Mouse (Mus musculus) WW6 (cell line): Measurements from ENCODE around the gene Arhgap15.

Experiments
- DNase-seq: peaks from one replicate; pipeline ENCODE4 v3.0.0-alpha.2; 2013; ENCODE audit warnings: low read depth, low spot score

Arhgap15 gene

DNA sequence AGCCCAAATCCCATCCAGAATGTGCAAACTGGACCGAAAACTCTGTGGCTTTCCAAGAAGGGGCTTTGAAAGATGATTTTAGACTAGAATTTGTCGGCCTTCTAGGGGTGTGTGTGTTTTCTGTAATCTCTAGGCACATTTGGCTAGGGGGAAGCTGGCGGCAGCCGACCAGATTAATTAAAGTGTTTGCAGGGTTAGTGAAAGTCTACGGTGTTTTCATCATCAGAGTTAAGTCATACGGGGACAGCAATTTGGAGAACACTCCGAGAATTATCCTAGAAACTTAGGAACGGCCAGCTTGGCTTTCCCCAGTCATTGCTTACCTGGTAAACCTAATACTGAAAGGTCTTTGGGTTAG, 356.6 kb downstream of the Arhgap15 start:
- no peak for DNase-seq

DNA sequence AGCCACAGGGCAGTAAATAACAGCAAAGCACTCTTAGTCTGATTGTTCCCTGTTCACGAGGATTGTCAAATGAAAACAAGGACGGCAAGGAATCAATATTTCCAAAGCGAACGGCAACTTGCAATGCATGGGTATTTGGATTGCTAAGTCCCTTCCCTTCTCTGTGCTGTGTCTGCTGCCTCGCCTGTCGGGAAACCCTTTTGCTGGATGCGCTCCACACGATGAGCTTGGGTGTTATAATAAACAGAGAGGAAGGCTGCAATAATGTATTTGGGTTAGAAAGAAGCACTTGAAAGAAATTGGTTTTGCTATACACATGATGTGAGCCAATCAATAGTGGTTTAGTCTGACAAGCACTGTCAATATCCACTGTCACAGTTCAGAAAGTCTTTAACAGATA, 357.7 kb downstream of the Arhgap15 start:
- no peak for DNase-seq

DNA sequence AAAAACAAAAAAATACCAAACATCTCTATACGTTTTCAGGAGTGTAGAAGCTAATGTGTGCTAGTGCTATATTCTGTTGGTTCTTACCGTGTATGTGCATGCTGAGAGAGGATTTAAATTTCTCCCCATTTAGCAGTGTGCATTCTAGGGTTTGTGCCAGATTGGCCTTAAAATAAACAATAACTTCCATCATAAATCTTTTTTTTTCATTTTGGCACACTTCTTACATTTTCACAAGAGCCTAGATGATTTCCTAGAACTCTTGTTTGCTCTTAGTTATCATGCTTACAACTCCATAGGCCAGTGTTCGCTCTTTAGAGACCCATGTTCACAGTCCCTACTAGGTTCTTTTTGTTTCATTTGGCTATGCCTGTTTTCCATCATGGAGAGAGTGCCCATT, 362.7 kb downstream of the Arhgap15 start:
- DNase-seq, result no peak

DNA sequence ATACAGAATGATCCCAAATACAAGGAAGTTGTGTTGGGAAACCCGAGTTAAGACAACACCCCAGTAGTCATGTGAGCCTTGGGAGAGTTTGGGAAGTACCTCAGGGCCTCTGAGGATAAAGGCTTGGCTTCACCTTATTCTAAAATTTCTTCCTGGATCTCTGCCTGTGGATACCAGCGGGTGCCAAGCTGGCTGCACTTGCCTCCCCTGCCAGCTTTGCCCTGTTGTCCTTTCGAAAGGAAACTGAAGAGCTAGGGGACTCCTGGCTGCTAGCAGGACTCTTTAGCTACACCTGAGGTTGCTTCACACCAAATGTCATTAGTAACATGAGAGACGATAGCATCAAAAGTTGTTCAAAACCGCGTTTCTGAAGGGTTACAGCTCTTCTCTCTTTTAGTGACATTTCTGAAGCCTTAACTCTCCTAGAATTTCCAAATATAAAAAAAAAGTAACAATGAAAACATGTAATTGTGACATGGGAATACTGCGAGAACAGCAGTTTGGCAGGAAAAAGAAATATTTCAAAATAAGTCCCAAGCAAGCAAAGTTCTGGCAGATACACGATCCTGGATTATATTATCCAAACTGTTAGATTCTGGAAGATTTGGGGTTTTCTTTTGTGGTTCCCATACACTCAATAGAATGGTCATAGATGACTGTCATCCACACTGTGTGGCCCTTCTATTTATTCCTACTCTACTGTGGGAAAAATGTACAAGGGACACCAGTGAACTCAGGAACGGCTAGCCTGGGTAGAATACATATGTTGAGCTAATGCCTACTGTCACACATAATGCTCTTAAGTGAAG, 364.6 kb downstream of the Arhgap15 start:
- DNase-seq, result no peak

DNA sequence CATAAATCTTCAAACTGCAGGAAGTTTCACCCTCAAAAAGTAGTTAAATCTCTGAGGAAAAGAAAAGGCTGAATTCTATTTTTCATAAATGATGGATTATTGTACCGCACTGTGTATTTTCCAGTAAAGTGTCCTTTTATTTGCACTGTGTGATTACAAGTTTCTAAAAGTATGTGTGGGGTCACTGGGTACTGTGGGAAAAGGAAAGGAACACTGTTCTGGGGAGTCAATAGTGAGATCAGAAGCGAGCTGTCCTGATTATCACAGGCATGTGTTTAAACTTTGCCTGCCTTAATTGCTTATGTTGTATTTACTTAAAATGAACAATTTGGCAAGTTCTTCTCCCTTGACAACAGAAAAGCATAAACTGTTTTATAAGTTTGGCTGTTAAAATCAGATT, 365.7 kb downstream of the Arhgap15 start:
- no peak for DNase-seq

DNA sequence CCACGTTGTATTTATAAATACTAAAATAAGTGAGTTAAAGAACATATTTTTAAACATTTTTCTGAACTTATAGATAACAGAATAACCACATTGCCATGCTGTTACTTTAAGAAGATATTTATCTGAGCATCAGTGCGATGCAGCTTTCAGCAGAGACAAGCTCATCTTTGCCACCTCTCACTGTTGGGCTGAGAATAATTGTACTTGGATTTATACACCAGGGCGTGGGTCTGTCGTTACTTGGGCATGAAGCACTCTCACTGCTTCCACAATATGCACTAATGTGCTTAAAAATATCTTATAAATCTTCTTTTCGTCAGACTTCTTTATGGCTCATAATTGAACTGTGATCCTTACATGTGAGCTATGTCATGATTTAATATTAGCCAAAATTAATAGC, 372.5 kb downstream of the Arhgap15 start:
- no peak for DNase-seq

DNA sequence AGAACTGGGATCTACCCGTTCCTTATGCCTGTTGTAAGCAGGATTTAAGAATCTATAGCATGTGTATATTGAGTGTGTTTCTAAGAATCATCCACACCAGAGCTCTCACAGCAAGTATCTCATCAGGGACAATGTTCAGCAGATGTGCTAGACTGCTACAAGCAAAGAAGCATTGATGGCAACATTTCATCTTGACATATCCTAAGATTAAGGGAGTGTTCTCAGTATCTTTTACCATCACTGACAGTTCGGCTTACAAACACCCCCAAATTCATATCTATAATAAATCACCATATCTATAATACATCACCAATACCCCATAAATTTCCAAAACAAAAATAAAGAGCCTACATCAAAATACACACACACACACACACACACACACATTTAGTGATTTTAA, 374.6 kb downstream of the Arhgap15 start:
- no peak for DNase-seq

DNA sequence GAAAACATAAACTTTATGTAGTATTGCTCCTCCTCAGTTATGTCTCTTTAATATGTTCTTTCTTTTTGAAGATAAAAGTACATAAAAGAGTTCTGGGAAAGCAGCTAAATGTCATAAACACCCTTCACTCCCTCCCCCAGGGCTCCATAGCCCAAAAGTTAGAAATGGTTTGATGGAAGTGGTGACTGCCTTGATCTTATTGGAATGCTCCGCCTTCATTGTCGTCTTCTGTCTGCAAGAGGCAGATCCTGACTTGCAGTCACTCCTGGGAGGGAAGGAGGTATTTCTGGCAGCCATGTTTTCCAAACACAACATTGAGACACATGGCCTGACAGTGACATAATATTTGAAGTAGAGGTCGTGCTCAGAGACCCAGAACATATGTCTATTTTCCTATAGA, 375.5 kb downstream of the Arhgap15 start:
- DNase-seq, result no peak

DNA sequence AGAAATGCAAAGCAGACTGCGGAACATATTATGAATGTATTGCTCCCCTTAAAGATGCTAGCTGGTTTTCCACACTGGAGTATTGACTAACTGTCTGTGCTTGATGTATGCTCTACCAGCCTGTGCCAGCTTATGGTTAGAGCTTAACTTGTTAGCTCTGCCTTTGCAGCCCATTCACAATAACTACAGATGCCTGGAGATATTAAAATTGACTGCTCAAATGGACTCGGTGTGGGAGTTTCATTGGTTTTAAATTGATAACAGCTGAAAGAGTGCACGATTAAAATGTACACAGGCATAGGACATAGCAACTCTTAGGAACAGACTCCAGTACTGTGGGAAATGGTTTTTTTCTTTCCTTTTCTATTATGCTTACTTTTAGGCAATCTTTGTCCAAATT, 376.1 kb downstream of the Arhgap15 start:
- DNase-seq, result no peak

DNA sequence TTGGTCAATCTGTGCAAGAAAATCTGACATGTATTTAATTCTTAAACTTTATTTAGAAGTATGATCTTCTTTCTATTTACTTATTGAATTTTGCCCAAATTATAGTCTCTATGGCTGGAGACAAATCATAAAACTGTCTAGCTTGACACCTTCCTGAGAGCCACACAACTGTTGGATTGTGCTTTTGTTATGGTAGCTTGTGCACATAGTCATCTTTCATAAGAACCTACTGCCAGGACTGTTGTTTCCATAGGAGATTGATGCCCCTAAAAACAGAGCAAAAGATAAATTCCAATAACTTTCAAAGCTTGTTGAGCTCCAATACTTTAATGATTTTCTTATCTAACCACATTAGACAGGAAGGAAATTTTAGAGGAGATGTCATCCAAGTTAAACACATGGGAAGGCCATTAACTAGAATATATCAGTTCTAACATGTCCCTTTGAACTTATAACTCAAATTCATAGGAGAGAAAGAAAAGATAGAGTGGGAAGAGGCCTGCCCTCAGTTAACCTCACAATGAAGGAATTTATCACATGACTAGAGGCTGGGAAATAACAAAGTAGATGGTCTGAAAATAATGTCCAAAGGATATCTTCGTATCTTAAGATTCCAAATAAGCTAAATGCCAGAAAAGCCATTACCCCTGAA, 377.5 kb downstream of the Arhgap15 start:
- DNase-seq, result no peak

DNA sequence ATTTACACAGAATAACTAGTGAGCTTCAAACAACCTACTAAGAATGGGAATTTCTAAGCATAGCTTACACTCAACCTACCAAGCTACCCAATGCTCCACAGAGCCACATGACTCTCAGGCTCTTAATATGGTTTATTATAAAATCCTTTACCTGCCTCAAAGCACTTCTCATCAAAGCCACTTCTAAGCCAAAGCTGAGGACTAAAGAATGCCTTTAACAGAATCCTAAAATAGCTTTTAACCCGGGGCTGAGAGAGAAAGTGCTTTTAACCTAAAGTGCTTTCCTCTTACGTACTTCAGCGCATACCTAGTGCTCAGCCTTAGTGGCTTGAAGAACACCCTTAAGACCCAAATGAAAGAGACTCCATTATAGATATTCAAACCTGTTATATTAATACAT, 380.9 kb downstream of the Arhgap15 start:
- no peak for DNase-seq

DNA sequence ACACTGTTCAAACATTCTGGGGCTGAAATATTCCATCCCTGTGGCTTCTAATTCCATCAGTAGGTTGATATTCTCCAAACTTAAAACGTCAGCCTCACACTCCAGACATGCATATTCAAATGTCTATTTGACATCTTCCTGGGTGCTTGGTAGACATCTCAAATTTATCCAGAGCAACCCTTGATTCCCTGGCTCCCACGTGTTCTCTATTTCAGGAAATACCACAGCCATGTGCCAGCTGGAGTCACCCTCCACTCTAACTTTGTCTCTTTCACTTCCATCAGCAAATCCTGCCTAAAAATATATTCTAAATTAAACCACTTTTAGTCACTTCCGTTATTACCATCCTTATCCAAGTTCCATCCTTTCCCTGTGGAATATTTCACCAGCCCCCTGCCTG, 382.6 kb downstream of the Arhgap15 start:
- DNase-seq, result no peak

DNA sequence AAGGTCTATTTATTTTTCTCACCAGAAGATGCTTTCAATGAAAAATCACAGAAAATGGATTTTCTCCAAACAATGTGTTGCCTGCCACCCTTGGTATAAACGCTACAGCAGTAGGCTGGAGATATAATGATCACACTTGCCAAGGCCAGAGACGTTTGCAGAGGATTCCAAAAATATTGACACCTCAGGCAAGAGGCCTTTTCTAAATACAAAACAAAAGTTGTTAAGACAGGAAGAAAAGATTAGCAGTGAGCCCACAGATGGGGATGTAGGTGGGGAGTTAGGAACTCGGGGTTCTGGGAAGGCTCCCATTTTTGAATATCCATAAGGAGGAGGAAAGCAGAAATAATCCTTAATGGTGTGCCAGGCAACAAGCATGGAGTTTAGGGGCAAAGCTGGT, 386.2 kb downstream of the Arhgap15 start:
- DNase-seq, result no peak

DNA sequence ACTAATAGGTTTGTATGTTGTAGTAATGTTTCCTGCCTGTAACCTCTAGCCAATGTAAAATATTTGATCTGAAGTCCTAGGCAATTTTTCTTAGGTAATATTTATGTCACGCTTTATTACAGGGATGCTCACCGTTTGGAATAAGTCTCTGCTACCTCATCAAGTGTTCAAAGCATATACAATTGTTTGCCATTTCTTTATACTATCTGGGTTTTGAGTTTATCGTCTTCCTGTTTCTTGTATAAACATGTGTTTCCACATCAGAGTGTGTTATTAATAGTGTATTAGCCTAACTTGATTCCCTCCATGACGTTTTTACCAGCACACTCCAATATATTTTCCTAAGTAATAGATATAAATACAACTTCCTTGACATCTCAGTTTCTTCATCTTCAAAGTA, 391.8 kb downstream of the Arhgap15 start:
- no peak for DNase-seq

DNA sequence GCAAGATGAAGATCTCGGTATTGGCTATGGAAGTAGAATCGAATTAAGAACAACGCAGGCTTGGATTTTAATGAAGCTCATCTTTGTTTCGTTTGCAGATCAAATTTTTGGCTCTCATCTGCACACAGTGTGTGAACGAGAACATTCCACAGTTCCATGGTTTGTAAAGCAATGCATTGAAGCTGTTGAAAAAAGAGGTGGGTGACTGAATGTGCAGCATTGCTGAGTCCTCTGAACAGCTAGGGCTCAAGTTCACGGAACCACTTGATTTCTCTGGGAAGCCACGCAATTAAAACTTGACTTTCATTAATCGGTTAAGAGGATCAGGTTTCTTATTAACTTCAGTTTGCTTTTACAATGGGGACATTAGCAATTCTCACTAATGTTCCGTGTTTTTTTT, 393.5 kb downstream of the Arhgap15 start:
- DNase-seq, result no peak

DNA sequence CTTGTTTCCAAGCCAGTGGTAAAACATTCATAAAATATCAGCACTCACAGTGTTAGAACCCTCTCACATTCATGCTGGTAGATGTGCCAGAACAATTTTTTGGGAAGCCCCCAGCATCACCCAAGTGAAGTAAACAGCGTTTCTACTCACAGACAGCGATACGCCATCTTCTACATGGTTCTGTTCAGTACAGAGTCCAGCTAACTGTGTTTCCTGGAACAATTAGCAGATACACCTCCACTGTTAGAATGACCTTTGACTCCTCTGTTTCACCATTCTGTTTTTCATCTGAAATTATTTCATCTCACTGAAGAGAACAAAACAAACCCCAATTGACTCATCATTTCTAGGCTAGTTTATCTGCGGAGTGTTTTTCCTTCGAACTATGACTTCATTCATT, 394.0 kb downstream of the Arhgap15 start:
- no peak for DNase-seq

DNA sequence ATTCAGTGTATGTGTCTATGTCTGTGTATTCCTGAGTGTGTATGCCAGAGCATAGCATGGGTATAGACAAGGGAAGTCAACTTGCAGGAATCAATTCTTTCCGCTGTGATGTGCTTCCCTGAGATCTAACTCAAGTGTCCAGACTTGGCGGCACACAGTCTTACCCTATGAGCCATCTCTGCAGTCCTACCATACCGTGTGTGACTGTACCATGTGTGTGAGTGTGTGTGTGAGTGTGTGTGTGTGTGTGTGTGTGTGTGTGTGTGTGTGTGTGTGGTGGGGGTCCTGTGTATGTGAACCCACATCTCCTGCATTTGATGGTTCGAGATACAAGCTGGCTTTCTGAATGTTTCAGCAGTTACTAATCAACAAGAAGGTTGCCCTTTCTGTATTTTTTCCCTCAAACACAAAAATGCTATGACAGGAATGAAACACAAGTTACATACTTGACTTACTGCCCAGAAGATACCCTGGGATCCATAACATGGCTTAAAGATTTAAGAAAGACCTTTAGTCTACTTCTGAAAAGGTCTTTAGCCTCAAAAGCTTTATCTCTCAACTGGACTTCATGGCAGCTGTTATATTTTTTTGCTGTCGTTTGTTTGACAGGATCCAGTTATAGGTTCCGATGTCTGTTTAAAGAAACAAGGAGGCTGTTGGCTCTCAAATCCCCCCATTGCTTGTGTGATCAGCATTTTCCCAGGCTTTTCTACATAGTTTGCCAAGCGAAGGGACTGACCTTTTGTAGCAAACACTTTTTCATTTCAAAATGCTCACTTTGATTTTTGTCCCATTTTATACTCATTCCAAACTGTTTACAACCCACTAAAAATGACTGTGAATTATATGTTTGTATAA, 397.7 kb downstream of the Arhgap15 start:
- no peak for DNase-seq

DNA sequence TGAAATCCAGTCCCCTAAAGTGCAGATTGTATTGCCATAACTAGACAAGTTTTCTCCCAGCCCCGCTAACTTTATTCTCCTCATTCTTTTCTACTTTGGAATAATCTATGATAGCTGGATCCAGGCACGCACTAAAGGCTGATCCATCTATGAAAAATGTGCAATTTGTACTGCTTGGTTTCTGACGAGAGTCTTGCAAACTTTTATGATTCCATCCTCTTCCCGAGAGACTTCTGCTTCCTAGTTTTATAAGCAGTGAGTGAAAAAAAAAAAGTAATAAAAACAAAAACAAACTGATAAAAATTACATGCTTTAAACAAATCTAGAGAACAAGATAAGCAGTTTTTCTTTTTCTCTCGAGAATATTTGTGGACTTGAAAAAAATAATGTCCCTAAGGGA, 398.9 kb downstream of the Arhgap15 start:
- no peak for DNase-seq

DNA sequence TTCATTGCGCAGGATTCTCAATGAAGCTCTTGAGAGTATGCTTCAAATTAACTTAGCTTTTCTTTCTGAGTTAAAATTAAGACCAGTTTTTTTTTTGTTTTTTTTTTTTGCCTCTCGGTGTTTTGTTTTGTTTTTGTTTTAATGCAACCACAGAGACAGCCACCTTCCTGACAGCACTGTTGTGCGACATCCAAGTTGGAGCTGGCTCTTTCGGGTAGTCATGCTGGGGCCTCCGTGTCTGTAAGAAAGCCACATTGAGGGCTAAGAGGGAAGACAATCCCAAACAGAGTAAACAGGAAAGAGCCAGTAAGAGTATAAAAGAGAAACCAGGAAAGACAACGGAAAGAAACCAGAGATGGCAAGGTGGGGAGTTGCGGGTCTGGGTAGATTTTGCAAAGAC, 399.3 kb downstream of the Arhgap15 start:
- DNase-seq, result no peak

DNA sequence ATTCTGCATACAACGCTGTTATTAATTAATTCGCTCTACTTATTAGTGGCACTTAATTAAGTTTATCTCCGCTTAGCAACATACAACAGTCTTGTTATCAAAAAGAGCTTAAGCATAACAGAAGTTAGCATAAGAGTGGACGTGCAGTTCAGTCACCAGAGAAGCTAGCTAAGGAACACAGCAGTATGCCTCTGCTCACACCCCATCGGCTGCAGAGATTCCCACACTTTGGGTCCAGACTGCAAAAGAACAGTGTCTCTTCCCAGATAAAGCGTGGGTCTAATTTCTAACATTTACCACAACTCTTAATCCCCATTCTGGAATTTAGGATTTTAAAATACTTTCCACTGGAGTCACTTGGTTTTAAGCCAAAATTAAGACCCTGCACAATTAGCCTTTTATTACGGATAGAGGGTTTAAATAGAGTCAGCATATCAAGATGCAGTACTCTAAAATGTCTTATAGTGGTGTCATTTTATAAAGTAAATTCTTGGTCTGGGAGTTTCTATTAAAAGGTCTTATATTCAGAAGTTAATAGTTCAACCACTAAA, 400.0 kb downstream of the Arhgap15 start:
- DNase-seq, result no peak

DNA sequence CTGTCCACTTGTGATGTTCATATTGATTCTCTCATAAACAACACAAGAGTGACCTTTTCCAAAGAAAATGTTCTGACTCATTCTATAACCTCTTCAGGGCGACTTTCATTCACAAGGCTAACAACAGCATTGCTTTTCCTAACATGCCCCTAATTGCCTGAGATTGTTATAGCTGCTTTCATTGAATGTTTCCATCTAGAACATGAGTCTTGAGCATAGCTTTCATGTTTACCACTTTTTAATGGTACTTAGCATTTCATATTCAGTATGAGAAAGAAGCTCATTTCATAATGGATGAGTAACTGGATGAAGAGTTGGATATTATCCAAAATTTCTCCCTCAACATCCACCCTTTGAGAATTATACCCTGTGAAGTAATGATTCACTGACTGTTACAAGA, 403.7 kb downstream of the Arhgap15 start:
- DNase-seq, result no peak

DNA sequence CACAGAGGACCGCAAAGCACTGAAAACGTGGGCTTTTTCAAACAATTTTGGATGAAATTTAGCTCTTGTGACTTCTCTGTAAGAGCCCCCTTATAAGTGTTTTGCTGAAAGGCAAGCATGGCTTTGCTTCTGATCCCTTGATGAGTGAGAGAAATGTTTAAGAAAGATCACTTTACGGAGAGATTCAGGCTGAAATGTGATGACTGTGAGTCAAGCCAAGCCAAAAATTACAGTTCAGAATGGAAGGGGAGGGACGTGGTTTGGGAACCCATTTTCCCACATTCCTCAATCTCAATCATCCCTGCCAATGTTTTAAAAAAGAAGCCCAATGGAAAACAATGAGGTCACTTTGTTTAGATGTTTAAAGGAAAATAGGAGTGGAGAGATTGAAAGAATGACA, 411.7 kb downstream of the Arhgap15 start:
- no peak for DNase-seq
